Mouse (Mus musculus): ENCODE measurements around the gene Gm14214.
A peak's percentile ranks its signal among the peaks of the same experiment; 100 is the strongest.

The Gm14214 gene

GRCm38 (mm10) chr2:154771604-154772003 lies 1.8 kb upstream of the Gm14214 start:
- no peak for DNase-seq

GRCm38 (mm10) chr2:154767051-154767450 lies 2.8 kb downstream of the Gm14214 start:
- no peak for DNase-seq

- DNase-seq: peak; percentile 70
These were observed 4.2 kb downstream of the Gm14214 start for GRCm38 (mm10) chr2:154765554-154766008.

- DNase-seq: peak; percentile 25
These were observed 4.9 kb downstream of the Gm14214 start for GRCm38 (mm10) chr2:154764828-154765497.

GRCm38 (mm10) chr2:154763226-154763625 lies 6.6 kb downstream of the Gm14214 start:
- no peak for DNase-seq

- DNase-seq: no peak
These were observed 11.4 kb downstream of the Gm14214 start for GRCm38 (mm10) chr2:154758454-154758853.

- no peak for DNase-seq
These were observed 12.1 kb downstream of the Gm14214 start for GRCm38 (mm10) chr2:154757691-154758090.

GRCm38 (mm10) chr2:154755791-154756190 lies 14.0 kb downstream of the Gm14214 start:
- no peak for DNase-seq

- no peak for DNase-seq
These were observed 15.7 kb downstream of the Gm14214 start for GRCm38 (mm10) chr2:154754068-154754560.

GRCm38 (mm10) chr2:154751924-154752323 lies 17.9 kb downstream of the Gm14214 start:
- DNase-seq: no peak

GRCm38 (mm10) chr2:154749046-154750036 lies 20.5 kb downstream of the Gm14214 start:
- DNase-seq: peak; percentile 56

GRCm38 (mm10) chr2:154748383-154748782 lies 21.4 kb downstream of the Gm14214 start:
- no peak for DNase-seq

GRCm38 (mm10) chr2:154743915-154744314 lies 25.9 kb downstream of the Gm14214 start:
- no peak for DNase-seq

GRCm38 (mm10) chr2:154742911-154743819 lies 26.7 kb downstream of the Gm14214 start:
- no peak for DNase-seq

GRCm38 (mm10) chr2:154738621-154739020 lies 31.2 kb downstream of the Gm14214 start:
- no peak for DNase-seq

GRCm38 (mm10) chr2:154735986-154736385 lies 33.8 kb downstream of the Gm14214 start:
- DNase-seq: no peak

- no peak for DNase-seq
These were observed 34.4 kb downstream of the Gm14214 start for GRCm38 (mm10) chr2:154735416-154735815.

GRCm38 (mm10) chr2:154734977-154735376 lies 34.9 kb downstream of the Gm14214 start:
- DNase-seq: no peak

GRCm38 (mm10) chr2:154732503-154733141 lies 37.2 kb downstream of the Gm14214 start:
- no peak for DNase-seq

- DNase-seq: no peak
These were observed 37.9 kb downstream of the Gm14214 start for GRCm38 (mm10) chr2:154731916-154732315.

- no peak for DNase-seq
These were observed 39.0 kb downstream of the Gm14214 start for GRCm38 (mm10) chr2:154730841-154731240.

- DNase-seq: peak; percentile 72
These were observed 40.1 kb downstream of the Gm14214 start for GRCm38 (mm10) chr2:154729737-154730136.

Data from kidney, postnatal 10 days (tissue).